Mouse (Mus musculus) small intestine, adult 2 months (tissue): ENCODE results near the gene Ift74. TPM values are rescaled to one million over a fixed set of nuclear protein-coding genes. Genes with fewer than 3 reads are reported as not detected.

Source experiments
- H3K27ac ChIP-seq: fragments of 200-500 bp; 2 replicates; pipeline ENCODE4 v1.5.1; 2012; ENCODE audit warnings: low read depth, low read length, control low read depth, inconsistent platforms; ENCODE audit not compliant: insufficient read depth
- H3K27me3 ChIP-seq: fragments of 200-500 bp; 2 replicates; pipeline ENCODE4 v1.6.1; 2012; ENCODE audit warnings: mild to moderate bottlenecking, moderate library complexity, low read length, inconsistent platforms; ENCODE audit not compliant: control insufficient read depth, insufficient read depth
- H3K36me3 ChIP-seq: fragments of 200-500 bp; 2 replicates; pipeline ENCODE4 v1.6.1; 2012; ENCODE audit warnings: mild to moderate bottlenecking, low read length, control low read depth, inconsistent platforms; ENCODE audit not compliant: control insufficient read depth, insufficient read depth
- H3K4me1 ChIP-seq: fragments of 200-500 bp; 2 replicates; pipeline ENCODE4 v1.6.1; 2012; ENCODE audit warnings: low read length, inconsistent platforms, mixed read lengths; ENCODE audit not compliant: control insufficient read depth, insufficient read depth, insufficient read length
- H3K4me3 ChIP-seq: fragments of 200-500 bp; 2 replicates; pipeline ENCODE4 v1.5.1; 2012; ENCODE audit warnings: low read depth, mild to moderate bottlenecking, control low read depth, inconsistent platforms, low read length, moderate library complexity
- CTCF ChIP-seq: fragments of 200-500 bp; IDR thresholded peaks from 2 replicates; pipeline ENCODE4 v1.5.1; 2012; ENCODE audit warnings: low read depth, mild to moderate bottlenecking, control low read depth, inconsistent platforms, low read length, moderate library complexity, mixed read lengths; ENCODE audit not compliant: insufficient replicate concordance, insufficient read length; ENCODE audit errors: extremely low read depth
- POLR2A ChIP-seq: fragments of 200-500 bp; IDR thresholded peaks from 2 replicates; pipeline ENCODE4 v1.6.1; 2012; ENCODE audit warnings: low read depth, mild to moderate bottlenecking, control low read depth, inconsistent platforms, low read length, moderate library complexity
- WGBS: fragments of 180-500 bp; shearing (Covaris S2); methylation state at CpG from one replicate; pipeline ENCODE4 v1.1.7; 2018; 5-methylcytosine and 5-hydroxymethylcytosine counted together
- polyA plus RNA-seq: library from polyadenylated mRNA; depleted of rRNA; stranded (reverse); fragments of >200 nt; gene quantifications from 2 replicates; pipeline ENCODE4 v1.2.3, GENCODE M21; 2012

Gene Ift74
- polyA plus RNA-seq, 1 experiment: 0.15 TPM

DNA sequence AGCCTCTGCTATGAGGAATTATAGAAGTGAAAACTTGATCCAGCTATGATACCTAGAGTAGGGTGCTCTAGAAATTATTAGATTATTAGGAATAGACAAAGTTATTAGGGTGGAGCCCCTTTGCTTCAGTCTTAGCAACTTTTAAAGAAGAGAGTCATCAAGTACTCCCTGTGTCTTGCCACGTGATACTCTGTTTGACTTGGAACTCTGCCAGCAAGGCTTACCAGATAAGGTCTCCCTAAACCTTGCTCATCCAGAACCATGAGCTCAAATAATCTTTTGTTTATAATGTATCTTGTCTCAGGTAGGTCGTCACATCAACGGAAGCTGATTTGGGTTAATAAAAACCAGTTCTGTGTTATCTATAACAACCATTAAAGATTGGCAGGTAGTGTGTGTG is 82.1 kb downstream of the Ift74 start:
- Histone ChIP-seq H3K4me1 (no peaks in the 10 kb centered on the region), H3K4me3 (no peak overlapping the region), H3K36me3 (no peaks in the 10 kb centered on the region), H3K27ac (no peak overlapping the region), H3K27me3 (no peaks in the 10 kb centered on the region)
- TF ChIP-seq POLR2A: no peak
- no peak for TF ChIP-seq CTCF
- 18% methylated on average over 3 of the region's 3 CpGs for WGBS

DNA sequence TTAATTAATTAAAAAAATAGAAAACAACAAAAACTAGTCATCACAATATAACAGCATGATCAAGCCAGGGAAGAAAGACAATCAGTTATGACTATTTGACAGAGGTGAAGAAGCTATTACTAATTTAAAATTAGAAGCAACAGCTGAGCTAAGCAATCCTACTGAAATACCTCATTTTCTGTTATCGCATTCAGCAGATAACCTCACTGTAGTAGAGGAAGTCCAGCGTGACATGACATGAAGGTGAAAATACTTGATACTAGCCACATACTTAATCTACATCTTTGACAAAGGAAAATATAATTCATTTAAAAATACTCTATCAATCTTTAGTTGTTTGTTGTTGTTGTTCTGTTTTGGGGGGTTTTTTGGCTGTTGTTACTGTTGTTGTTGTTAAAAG is 96.7 kb downstream of the Ift74 start:
- H3K27ac ChIP-seq: no peak overlapping the region
- no peaks in the 10 kb centered on the region for H3K4me1 ChIP-seq
- TF ChIP-seq POLR2A: no peak
- TF ChIP-seq CTCF: no peak
- no peaks in the 10 kb centered on the region for H3K36me3 ChIP-seq
- WGBS: 81% methylated on average over 2 of the region's 2 CpGs
- no peak overlapping the region for H3K4me3 ChIP-seq
- H3K27me3 ChIP-seq: no peaks in the 10 kb centered on the region

DNA sequence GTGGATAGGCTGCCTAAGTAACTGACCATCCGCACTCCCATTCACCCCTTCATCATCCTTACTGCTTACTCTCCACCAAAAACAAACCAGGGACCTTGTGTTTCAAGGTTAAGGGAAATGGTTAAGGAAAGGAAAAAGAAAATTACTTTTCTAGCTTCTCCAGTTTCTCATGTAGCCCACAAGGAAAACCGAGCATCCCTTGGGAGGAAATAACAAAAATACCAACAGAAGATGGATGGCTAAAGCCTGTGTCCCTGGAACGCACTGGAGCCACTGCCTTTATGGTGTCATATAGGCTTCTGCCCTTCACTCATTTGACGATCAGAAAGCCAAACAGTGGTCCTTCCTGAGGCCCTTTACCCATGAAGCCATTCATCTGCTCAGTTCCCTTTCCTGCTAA is 97.1 kb downstream of the Ift74 start:
- TF ChIP-seq POLR2A (no peak), CTCF (no peak)
- Histone ChIP-seq H3K36me3 (no peaks in the 10 kb centered on the region), H3K27ac (no peak overlapping the region), H3K4me3 (no peak overlapping the region), H3K4me1 (no peaks in the 10 kb centered on the region), H3K27me3 (no peaks in the 10 kb centered on the region)
- WGBS: 63% methylated on average over 4 of the region's 4 CpGs

DNA sequence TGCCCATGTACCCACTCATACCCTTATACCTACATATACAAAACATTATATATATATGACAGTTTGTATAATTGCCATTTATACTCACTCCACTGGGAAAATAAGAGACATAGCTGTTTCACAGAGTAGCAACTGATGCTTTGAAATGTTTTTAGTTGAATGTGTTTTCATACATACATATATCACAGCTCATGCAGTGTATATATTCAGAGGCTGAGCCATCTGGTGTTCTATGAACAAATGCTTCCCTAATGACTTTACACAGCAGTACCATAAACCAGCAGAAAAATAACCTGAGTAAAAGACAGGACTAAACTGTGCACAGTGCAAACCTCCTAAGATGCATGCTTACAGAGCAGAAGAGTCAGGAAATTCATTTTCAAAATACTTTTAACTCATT is 99.5 kb downstream of the Ift74 start:
- Histone ChIP-seq H3K36me3 (no peaks in the 10 kb centered on the region), H3K27me3 (no peaks in the 10 kb centered on the region), H3K4me1 (no peaks in the 10 kb centered on the region), H3K4me3 (no peak overlapping the region), H3K27ac (no peak overlapping the region)
- TF ChIP-seq POLR2A (no peak), CTCF (no peak)

DNA sequence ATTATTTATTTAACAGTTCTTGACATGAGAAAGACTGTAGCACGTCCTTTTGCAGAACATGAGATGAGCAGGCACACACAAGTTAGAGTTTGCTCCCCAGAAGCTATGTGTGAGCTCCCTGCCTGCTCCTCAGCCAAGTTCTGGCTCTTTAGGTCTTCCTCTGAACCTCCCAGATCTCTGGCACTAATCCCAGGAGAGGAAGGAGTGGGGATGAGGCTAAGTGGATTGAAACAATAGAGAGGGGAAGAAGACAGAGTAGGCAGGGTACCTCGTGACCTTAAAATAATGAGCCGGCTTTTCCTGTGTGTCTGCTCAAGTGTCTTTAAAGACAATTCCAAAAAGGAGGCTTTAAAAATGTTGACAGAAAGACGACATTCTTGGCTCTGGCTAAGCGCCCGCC is 100.9 kb downstream of the Ift74 start:
- H3K27me3 ChIP-seq: no peaks in the 10 kb centered on the region
- no peaks in the 10 kb centered on the region for H3K36me3 ChIP-seq
- WGBS: 53% methylated on average over 6 of the region's 6 CpGs
- no peak overlapping the region for H3K4me3 ChIP-seq
- TF ChIP-seq POLR2A (no peak), CTCF (no peak)
- no peak overlapping the region for H3K27ac ChIP-seq
- H3K4me1 ChIP-seq: no peaks in the 10 kb centered on the region

DNA sequence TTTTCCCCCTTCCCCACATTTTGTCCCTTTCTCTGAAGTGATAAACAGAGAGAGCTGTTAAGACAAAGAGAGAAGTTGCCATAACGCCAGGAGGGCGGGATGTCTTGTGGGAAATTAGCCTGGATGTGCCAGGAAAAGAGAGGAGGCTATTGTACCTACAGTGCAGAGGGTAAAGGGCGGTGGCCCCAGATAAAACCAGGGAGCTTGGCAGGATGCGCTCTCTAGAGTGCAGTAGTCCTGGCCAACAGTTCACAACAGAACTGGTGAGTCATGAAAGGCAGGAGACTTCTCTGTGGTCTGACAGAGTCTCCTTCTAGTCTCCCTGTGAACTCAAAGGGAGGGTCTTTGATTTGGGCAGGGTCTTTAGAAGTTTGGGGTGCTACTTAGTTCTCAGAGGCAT is 111.5 kb downstream of the Ift74 start:
- no peak for TF ChIP-seq POLR2A
- TF ChIP-seq CTCF: no peak
- Histone ChIP-seq H3K36me3 (no peaks in the 10 kb centered on the region), H3K27ac (peak overlapping the region; percentile 62; the same call in 1 of the 2 replicates), H3K27me3 (no peaks in the 10 kb centered on the region), H3K4me3 (no peak overlapping the region), H3K4me1 (peaks cover 5% of the 10 kb centered on the region; the same call in 1 of the 2 replicates)
- 23% methylated on average over 4 of the region's 4 CpGs for WGBS

DNA sequence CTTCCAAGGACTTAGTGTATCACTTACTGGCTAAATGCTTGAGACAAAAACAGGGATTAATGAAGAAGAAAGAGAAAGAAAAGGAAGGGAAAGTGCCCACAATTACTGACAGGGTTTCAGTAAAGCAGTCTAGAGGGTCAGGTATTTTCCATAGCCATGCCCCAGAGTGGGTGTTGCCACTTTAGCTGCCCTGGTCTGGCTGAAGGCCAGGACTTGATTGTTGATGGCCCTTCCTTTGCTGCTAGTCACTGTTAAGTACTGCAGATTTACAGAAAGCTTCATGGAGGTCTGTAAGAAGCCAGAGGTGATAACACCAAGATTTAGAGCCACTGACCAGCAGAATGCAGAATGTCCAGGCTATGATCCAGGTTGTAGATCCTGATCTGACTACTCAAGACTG is 118.4 kb downstream of the Ift74 start:
- Histone ChIP-seq H3K4me1 (no peaks in the 10 kb centered on the region), H3K4me3 (no peak overlapping the region), H3K27me3 (no peaks in the 10 kb centered on the region), H3K27ac (no peak overlapping the region), H3K36me3 (no peaks in the 10 kb centered on the region)
- TF ChIP-seq POLR2A: no peak
- no peak for TF ChIP-seq CTCF

DNA sequence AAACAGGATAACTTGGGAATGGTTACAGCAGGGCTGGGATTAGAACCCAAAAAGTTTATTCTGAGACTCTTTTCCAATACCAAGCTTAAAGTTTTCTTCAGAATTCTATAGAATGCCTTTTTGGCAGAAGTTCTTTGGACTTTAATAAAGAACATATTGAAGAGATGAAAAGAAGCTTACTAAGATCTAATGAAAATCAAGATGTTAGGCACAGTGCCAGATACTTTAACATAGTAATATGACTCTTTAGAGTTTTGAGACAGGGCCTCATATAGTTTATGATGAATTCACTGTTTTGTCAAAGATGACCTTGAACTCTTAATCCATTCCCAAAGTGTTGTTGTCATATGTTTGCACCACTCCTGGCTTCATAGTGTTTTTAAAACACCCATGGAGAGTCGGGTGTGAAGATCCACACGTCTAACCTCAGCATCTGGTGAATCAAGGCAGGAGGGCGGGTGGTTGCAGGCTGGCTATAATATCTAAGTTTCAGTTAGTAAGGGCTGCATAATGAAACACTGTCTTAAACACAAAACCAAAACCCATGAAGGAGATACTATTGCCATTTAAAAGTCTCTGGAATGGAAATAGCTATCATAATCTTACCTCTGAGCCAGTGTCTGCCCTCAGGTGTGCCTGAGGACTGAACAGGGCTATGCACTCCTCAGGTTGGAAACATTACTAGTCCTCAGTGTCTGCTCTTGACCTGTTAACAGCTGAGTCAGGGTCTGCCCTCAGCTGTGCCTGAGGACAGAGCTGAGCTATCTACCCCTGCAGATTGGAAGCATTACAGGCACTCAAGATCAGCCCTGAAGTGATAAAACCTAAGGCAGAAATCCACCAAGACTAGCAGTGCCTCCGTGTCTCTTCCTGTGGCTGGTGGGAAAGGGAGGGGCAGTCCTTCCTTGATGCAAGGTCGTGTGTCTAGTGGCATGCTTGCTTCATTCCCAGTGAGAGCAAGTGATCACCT is 123.3 kb downstream of the Ift74 start:
- H3K4me3 ChIP-seq: no peak overlapping the region
- no peaks in the 10 kb centered on the region for H3K4me1 ChIP-seq
- no peaks in the 10 kb centered on the region for H3K36me3 ChIP-seq
- H3K27me3 ChIP-seq: no peaks in the 10 kb centered on the region
- H3K27ac ChIP-seq: no peak overlapping the region
- WGBS: 54% methylated on average over 5 of the region's 5 CpGs
- TF ChIP-seq CTCF (no peak), POLR2A (no peak)
